Mouse (Mus musculus) cerebellum, adult 2 months (tissue): ENCODE measurements around the gene Dicer1. TPM values are rescaled to one million over a fixed set of nuclear protein-coding genes. Genes with fewer than 3 reads are reported as not detected.

Experiments
- DNase-seq, 2 experiments: peaks; one replicate each; pipeline ENCODE4 v3.0.0; 2021
- H3K27ac ChIP-seq: fragments of 200-500 bp; 2 replicates; pipeline ENCODE4 v1.5.1; 2012; ENCODE audit warnings: low read length, control low read depth, inconsistent platforms; ENCODE audit not compliant: insufficient read depth
- H3K27me3 ChIP-seq: fragments of 200-500 bp; 2 replicates; pipeline ENCODE4 v1.6.1; 2012; ENCODE audit warnings: inconsistent platforms, mild to moderate bottlenecking, low read length, moderate library complexity; ENCODE audit not compliant: control insufficient read depth, insufficient read depth
- H3K4me1 ChIP-seq: fragments of 200-500 bp; 2 replicates; pipeline ENCODE4 v1.6.1; 2011; ENCODE audit warnings: low read length; ENCODE audit not compliant: control insufficient read depth, insufficient read depth
- H3K4me3 ChIP-seq: fragments of 200-500 bp; replicated peaks from 2 replicates; pipeline ENCODE3; 2011; ENCODE audit warnings: mild to moderate bottlenecking, low read depth, low read length, control low read depth; ENCODE audit not compliant: insufficient read depth
- CTCF ChIP-seq: fragments of 200-500 bp; IDR thresholded peaks from 2 replicates; pipeline ENCODE4 v1.5.1; 2011; ENCODE audit warnings: low read depth, mild to moderate bottlenecking, control low read depth, low read length, moderate library complexity, borderline replicate concordance; ENCODE audit not compliant: insufficient read depth
- POLR2A ChIP-seq: fragments of 200-500 bp; IDR thresholded peaks from 2 replicates; pipeline ENCODE4 v1.6.1; 2011; ENCODE audit warnings: low read length, control low read depth, borderline replicate concordance; ENCODE audit not compliant: insufficient read depth
- WGBS: fragments of 180-500 bp; shearing (Covaris S2); methylation state at CpG from one replicate; pipeline ENCODE4 v1.1.7; 2018; 5-methylcytosine and 5-hydroxymethylcytosine counted together
- polyA plus RNA-seq: library from polyadenylated mRNA; depleted of rRNA; stranded (reverse); fragments of >200 nt; gene quantifications from 2 replicates; pipeline ENCODE4 v1.2.3, GENCODE M21; 2012

Dicer1 gene
- polyA plus RNA-seq, 1 experiment = 22.0 TPM

- no peaks in the 10 kb centered on the region; the same call in 1 of the 2 replicates for H3K27me3 ChIP-seq
- no peaks in the 10 kb centered on the region; the same call in 1 of the 2 replicates for H3K4me1 ChIP-seq
- 67% methylated on average over 10 of the region's 10 CpGs for WGBS
- no peak overlapping the region for H3K4me3 ChIP-seq
- H3K27ac ChIP-seq = no peak overlapping the region
- TF ChIP-seq POLR2A (no peak), CTCF (no peak)
- no peak for DNase-seq
Observed at GRCm38 (mm10) chr12:104769201-104769785, 17.5 kb upstream of the Dicer1 start.

GRCm38 (mm10) chr12:104767183-104767582, 15.4 kb upstream of the Dicer1 start:
- DNase-seq = no peak
- 90% methylated on average over 4 of the region's 4 CpGs for WGBS
- Histone ChIP-seq H3K4me3 (no peak overlapping the region), H3K4me1 (no peaks in the 10 kb centered on the region; the same call in 1 of the 2 replicates), H3K27me3 (no peaks in the 10 kb centered on the region; the same call in 1 of the 2 replicates), H3K27ac (no peak overlapping the region)
- TF ChIP-seq POLR2A (no peak), CTCF (peak; percentile 8; the same call in 1 of the 2 replicates)

- Histone ChIP-seq H3K4me1 (no peaks in the 10 kb centered on the region), H3K4me3 (no peak overlapping the region), H3K27me3 (no peaks in the 10 kb centered on the region), H3K27ac (no peak overlapping the region)
- 84% methylated on average over 7 of the region's 7 CpGs for WGBS
- no peak for TF ChIP-seq POLR2A
- no peak for TF ChIP-seq CTCF
- no peak for DNase-seq
Observed at GRCm38 (mm10) chr12:104765761-104766160, 14.0 kb upstream of the Dicer1 start.

GRCm38 (mm10) chr12:104765116-104765515, 13.4 kb upstream of the Dicer1 start:
- Histone ChIP-seq H3K4me1 (no peaks in the 10 kb centered on the region), H3K27ac (no peak overlapping the region), H3K4me3 (no peak overlapping the region), H3K27me3 (no peaks in the 10 kb centered on the region)
- no peak for TF ChIP-seq POLR2A
- no peak for TF ChIP-seq CTCF
- 84% methylated on average over 5 of the region's 5 CpGs for WGBS
- no peak for DNase-seq

- H3K4me3 ChIP-seq = no peak overlapping the region
- WGBS = 77% methylated on average over 6 of the region's 6 CpGs
- no peak for DNase-seq
- TF ChIP-seq POLR2A (no peak), CTCF (no peak)
- no peaks in the 10 kb centered on the region for H3K4me1 ChIP-seq
- no peaks in the 10 kb centered on the region for H3K27me3 ChIP-seq
- H3K27ac ChIP-seq = no peak overlapping the region
Observed at GRCm38 (mm10) chr12:104763918-104764317, 12.2 kb upstream of the Dicer1 start.

- H3K27ac ChIP-seq = no peak overlapping the region
- TF ChIP-seq CTCF (no peak), POLR2A (no peak)
- DNase-seq = no peak
- H3K4me3 ChIP-seq = no peak overlapping the region
- no peaks in the 10 kb centered on the region for H3K27me3 ChIP-seq
- WGBS = 88% methylated on average over 8 of the region's 8 CpGs
- no peaks in the 10 kb centered on the region for H3K4me1 ChIP-seq
Observed at GRCm38 (mm10) chr12:104761411-104761810, 9.7 kb upstream of the Dicer1 start.

GRCm38 (mm10) chr12:104758066-104758465, 6.3 kb upstream of the Dicer1 start:
- no peak for TF ChIP-seq CTCF
- TF ChIP-seq POLR2A = no peak
- Histone ChIP-seq H3K4me1 (no peaks in the 10 kb centered on the region), H3K27ac (no peak overlapping the region), H3K27me3 (no peaks in the 10 kb centered on the region), H3K4me3 (no peak overlapping the region)
- DNase-seq = no peak
- 88% methylated on average over 7 of the region's 7 CpGs for WGBS

- no peak overlapping the region for H3K4me3 ChIP-seq
- no peaks in the 10 kb centered on the region for H3K27me3 ChIP-seq
- no peak for TF ChIP-seq CTCF
- TF ChIP-seq POLR2A = no peak
- H3K27ac ChIP-seq = no peak overlapping the region
- peaks cover 11% of the 10 kb centered on the region for H3K4me1 ChIP-seq
- no peak for DNase-seq
- 68% methylated on average over 4 of the region's 4 CpGs for WGBS
Observed at GRCm38 (mm10) chr12:104753686-104754085, 1.9 kb upstream of the Dicer1 start.
